Mouse (Mus musculus) brain, embryonic 14.5 days (tissue): Measurements from ENCODE around the gene Fmn2.

Experiments used
- CTCF ChIP-seq: fragments of 200-500 bp; IDR thresholded peaks from 2 replicates; pipeline ENCODE4 v1.5.1; 2012; ENCODE audit warnings: inconsistent platforms, mild to moderate bottlenecking, moderate library complexity, borderline replicate concordance; ENCODE audit not compliant: insufficient read depth, insufficient read length; ENCODE audit errors: extremely low read depth
- POLR2A ChIP-seq: fragments of 200-500 bp; IDR thresholded peaks from 2 replicates; pipeline ENCODE4 v1.6.1; 2012; ENCODE audit warnings: mild to moderate bottlenecking, inconsistent platforms, borderline replicate concordance; ENCODE audit not compliant: poor library complexity, insufficient read depth, insufficient read length, severe bottlenecking; ENCODE audit errors: extremely low read depth

GRCm38 (mm10) chr1:174455100-174455499 lies 46.5 kb upstream of the Fmn2 start:
- no peak for TF ChIP-seq CTCF
- TF ChIP-seq POLR2A, result no peak
